Mouse (Mus musculus) skeletal muscle tissue, adult 2 months (tissue): ENCODE results near the gene Agpat4.
"Not testable (repeated sequence)": the region's sequence is repeated elsewhere in the genome, so short reads cannot be mapped to it uniquely, and the experiment has no call there.

Source experiments
- DNase-seq: peaks from one replicate; pipeline ENCODE4 v3.0.0-alpha.2; 2012; ENCODE audit warnings: low read depth, low spot score

Agpat4 gene

GRCm38 (mm10) chr17:12195137-12195536 is 76.6 kb downstream of the Agpat4 start:
- DNase-seq = no peak

DNA sequence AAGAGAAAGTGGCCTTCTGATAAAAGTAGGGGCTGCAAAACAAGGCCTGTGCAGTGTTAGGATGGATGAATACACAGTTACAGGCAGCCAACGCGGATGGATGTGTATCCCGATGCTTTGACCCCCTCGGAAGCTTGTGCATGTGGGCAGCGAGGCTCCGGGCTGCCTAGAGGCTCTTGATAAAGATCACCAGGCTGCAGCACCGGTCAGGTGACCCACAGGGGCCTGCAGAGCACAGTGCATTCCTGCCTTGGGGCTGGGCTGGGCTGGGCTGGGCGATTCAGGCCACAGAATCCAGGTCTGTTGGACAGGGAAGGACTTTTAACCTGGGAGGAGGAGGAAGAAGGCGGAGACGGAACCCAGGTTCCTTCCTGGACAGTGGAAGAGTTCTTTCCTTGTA is 77.1 kb downstream of the Agpat4 start:
- DNase-seq = no peak

- no peak for DNase-seq
Observed at GRCm38 (mm10) chr17:12199933-12200332, 81.4 kb downstream of the Agpat4 start.

GRCm38 (mm10) chr17:12201086-12201485 is 82.6 kb downstream of the Agpat4 start:
- no peak for DNase-seq

- DNase-seq = no peak
Observed at GRCm38 (mm10) chr17:12203414-12203897, 85.0 kb downstream of the Agpat4 start.

DNA sequence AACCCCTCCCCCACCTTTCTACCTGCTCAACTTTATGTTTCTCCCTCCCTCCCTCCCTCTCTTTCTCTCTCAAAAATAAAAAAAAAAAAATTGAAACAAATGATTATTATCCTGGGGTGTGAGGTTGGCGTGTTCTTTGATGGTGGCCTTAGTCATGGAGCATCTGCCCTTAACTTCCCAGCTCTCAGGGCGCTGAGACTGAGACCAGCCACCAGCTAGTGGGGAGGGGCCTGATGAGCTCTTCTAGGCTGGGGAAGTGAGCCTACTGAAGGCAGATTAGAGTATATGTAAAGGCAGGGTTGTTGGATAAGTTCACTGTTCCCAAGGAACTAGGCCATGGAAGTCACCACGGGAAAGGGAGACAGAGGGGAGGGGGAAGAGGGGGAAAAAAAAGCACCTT is 85.7 kb downstream of the Agpat4 start:
- DNase-seq = no peak

- DNase-seq = no peak
Observed at GRCm38 (mm10) chr17:12204689-12205014, 86.1 kb downstream of the Agpat4 start.

- no peak for DNase-seq
Observed at GRCm38 (mm10) chr17:12205015-12205693, 86.7 kb downstream of the Agpat4 start.

- no peak for DNase-seq
Observed at GRCm38 (mm10) chr17:12205694-12206075, 87.2 kb downstream of the Agpat4 start.

GRCm38 (mm10) chr17:12206248-12206647 is 87.7 kb downstream of the Agpat4 start:
- no peak for DNase-seq

DNA sequence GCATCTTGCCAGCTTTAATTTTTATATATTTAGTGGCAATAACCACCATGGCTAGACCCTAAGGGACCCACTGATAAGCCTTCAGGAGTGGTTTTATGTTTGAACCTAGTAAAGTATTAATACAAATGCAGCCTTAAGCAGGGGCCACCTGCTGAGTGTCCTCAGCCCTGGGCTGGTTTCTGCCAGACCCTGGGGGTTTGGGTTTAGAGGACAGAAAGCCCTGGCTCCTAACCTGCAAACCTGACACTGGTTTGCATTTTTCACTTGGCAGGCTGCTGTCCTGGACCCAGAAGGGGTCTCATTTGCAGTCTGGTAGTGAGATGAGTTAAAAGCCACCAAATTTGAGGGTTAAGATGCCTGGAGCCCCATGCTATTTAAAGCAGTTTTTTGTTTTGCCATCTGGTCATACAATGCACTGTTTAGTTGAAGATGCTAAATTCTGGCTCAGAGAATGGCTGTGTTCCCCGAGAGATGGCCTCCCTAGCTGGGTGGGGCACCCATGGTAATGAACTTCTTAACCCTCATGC is 88.6 kb downstream of the Agpat4 start:
- DNase-seq = no peak

GRCm38 (mm10) chr17:12209481-12209880 is 91.0 kb downstream of the Agpat4 start:
- no peak for DNase-seq

- peak; percentile 69 for DNase-seq
Observed at GRCm38 (mm10) chr17:12210544-12211132, 92.1 kb downstream of the Agpat4 start.

DNA sequence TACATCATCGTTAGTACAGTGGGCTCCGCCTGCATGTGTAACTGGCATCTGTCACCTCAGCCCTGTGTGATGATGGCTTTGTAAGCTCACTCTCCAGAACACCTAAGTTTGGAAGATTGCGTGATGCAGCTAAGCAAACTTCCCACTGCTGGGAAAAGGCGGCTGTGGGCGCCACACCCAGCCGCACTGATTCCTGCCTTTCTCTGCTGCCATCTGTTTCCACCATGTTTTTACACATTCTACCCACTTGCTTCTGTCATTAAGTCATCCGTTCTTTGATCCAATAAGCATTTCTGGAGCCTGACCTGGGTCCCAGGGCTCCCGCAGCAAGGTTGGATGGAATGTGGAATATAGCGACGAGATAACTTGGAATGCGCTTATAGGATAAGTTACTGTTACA is 93.4 kb downstream of the Agpat4 start:
- no peak for DNase-seq

DNA sequence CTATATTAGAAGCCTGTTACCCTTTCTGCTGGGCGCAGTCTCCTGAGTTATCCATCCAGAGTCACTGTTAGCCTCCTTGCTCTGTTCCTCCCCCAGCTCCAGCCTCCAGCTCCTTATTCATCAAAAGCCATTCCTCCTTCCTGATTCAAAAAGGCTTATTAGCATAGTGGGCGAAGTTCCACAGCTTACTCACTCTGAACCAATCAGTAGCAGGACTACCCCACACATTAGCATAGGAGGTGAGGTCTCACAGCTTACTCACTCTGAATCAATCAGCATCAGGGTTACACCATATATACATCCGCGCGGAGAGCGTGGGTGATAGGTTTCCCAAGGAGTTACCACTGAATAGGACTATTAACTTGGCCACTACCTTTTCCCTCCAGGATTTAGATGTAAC is 93.8 kb downstream of the Agpat4 start:
- no peak for DNase-seq

GRCm38 (mm10) chr17:12213430-12213829 is 94.9 kb downstream of the Agpat4 start:
- no peak for DNase-seq

DNA sequence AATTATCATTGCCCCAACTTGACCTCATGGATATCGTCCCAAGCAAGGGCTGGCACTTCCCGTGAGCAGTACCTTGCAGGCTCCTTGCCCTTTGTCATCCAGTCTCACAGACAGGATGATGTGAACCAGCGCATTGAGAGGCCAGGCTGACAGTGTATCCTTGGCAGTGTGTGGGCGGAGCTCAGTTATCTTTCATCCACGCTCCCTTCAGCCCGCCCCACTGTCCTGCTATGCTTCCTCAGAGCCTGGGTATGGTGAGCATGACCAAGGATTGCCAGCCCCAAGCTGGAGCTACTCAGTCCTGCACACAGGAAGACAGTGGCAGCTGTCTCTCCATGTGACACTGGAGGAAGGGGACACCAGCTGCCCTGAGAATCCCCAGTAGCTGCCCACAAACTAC is 97.7 kb downstream of the Agpat4 start:
- no peak for DNase-seq

DNA sequence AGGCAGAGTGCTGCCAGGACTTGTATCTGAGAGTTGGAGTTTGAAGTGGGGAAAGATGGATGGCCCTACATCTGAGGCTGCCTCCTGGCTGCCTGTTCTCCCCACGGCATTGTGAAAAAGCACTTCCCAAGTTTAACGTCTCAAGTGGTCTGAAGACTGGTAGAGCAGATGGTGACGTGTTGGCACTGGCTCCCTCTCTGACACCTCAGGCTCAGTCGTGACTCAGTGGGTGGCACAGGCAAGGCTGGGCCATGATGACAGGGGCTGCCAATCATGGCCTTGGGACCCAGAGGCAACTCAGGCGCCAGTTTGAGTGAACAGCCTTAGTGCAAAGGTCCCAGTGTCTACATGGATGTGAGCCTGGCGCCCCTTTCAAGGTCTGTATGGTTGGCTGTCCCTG is 103.4 kb downstream of the Agpat4 start:
- no peak for DNase-seq

GRCm38 (mm10) chr17:12223682-12224081 is 105.2 kb downstream of the Agpat4 start:
- no peak for DNase-seq

- DNase-seq = no peak
Observed at GRCm38 (mm10) chr17:12224145-12224544, 105.6 kb downstream of the Agpat4 start.

DNA sequence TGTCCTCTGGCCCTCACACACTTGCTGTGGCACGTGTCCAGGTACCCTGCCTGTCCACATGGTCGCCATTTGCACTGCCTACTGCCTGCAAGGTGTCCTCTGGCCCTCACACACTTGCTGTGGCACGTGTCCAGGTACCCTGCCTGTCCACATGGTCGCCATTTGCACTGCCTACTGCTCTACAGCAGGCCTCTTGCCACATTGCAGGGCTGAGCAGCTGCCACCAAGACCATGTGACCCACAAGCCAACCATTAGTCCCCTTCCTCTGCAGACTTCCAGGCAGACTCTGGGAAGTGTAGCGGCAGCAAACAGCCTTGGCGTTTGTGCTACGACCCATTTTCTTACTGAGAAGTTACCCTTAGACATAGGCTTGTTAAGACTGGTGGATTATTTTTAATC is 106.0 kb downstream of the Agpat4 start:
- DNase-seq = not testable (repeated sequence)

- DNase-seq = no peak
Observed at GRCm38 (mm10) chr17:12225227-12225626, 106.7 kb downstream of the Agpat4 start.

DNA sequence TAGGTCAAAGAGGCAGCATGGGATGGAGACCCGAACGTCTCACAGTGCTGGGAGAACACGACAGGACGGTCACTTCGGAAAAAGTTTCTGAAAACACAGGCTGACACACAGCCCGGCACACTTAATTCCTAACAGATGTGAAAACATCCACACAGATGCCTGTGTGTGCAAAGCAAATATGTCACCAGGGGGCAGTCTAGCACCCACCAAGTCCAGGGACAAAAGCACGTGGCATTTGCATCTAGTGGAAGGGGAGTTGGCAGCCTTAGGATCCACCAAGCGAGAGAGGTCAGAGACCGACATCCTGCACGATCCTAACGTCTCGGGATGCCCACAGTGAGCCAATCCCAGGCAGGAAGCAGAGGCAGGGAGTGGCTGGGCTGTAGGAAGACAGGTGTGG is 108.0 kb downstream of the Agpat4 start:
- no peak for DNase-seq
